Mouse (Mus musculus) small intestine, adult 2 months (tissue): ENCODE data around the gene C130050O18Rik.

Experiments
- CTCF ChIP-seq: fragments of 200-500 bp; IDR thresholded peaks from 2 replicates; pipeline ENCODE4 v1.5.1; 2012; ENCODE audit warnings: low read depth, mild to moderate bottlenecking, control low read depth, inconsistent platforms, low read length, moderate library complexity, mixed read lengths; ENCODE audit not compliant: insufficient replicate concordance, insufficient read length; ENCODE audit errors: extremely low read depth
- POLR2A ChIP-seq: fragments of 200-500 bp; IDR thresholded peaks from 2 replicates; pipeline ENCODE4 v1.6.1; 2012; ENCODE audit warnings: low read depth, mild to moderate bottlenecking, control low read depth, inconsistent platforms, low read length, moderate library complexity

DNA sequence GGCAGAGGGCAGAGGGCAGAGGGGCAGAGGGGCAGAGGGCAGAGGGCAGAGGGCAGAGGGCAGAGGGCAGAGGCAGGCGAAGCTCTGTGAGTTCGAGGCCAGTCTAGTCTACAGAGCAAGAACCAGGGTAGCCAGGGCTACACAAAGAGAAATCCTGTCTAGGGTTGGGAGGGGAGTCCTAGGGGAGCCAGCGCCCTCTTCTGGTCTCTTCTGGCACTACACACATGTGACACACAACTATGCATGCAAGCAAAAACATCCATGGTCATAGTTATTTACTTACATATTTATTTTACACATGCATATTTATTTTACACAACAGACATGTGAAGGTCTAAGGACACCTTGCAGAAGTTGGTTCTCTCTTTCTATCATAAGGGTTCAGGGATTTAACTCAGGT lies 12.4 kb downstream of the C130050O18Rik start:
- TF ChIP-seq CTCF (no peak), POLR2A (no peak)
